Mouse (Mus musculus) left cerebral cortex, adult 18-20 months (tissue): ENCODE measurements at regions not wholly inside any gene's neighbourhood (a gene's known extent, or its start where the extent isn't known, plus 50 kb on each side); places are given as distances from the start of the nearest gene placed in this dataset.

Experiments used
- DNase-seq, 2 experiments: peaks; one replicate each; pipeline ENCODE4 v3.0.0; 2021 to 2022; ENCODE audit warnings: low spot score in 2 of 2, mixed read lengths in 1 of 2

DNA sequence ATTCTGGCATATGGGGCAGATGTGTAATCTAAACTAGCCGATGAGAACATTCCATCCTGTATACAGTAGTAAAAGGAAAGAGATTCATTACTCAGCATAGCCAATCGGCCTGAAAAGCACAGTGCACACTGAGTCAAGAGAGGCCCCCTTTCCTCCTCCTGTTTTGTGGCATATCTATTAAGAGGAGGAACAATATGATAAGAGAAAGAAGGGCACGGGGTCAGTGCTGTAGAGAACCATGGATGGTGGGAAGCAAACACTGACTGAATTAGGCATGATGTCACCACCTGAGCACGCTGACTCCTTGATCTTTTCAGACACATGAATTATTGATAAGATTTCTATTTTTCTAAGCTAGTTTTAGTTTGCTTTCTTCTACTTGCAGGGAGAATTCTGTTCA, 554.5 kb upstream of the Adamts9 start:
- DNase-seq: no peak

DNA sequence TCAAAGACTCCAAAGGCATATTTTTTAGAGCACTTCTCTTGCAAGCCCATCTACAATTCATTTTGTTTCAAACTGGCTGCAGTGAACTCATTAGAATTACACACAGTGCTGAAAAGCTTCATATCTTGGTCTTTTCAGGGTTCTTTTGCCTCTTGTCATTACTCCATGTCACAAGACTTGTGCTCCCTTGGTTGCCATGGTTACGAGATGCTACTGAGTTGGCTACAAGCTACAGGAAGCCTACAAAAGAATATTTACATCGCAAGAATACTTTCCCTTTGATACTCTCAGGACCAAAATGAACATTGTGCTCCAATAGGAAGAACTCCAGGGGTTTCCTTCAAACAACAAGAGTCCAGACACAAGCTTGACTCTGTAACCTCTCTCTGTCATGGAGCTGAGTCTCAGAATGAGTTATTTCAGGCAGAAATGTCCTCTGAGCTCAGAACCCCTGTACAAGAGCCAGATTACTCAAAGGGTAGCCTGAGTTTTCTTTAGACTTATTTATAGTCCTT, 545.2 kb upstream of the Adamts9 start:
- no peak for DNase-seq

DNA sequence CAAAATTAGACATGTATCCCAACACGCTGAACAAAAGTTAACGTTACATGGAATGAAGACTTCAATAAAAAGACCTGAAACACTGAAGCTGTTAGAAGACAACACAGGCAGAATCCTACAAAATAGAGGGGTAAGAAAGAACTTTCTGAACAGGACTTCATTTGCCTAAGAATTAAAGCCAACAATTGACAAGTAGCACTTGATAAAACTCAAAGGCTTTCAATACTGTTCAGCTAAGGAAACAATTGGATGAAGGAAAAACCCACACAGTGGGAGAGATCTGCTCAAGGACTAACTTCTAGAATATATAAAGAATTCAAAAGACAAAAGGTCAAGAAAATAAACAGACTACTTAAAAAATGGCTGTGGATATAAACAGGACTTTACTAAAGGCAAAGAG, 535.2 kb upstream of the Adamts9 start:
- no peak for DNase-seq

DNA sequence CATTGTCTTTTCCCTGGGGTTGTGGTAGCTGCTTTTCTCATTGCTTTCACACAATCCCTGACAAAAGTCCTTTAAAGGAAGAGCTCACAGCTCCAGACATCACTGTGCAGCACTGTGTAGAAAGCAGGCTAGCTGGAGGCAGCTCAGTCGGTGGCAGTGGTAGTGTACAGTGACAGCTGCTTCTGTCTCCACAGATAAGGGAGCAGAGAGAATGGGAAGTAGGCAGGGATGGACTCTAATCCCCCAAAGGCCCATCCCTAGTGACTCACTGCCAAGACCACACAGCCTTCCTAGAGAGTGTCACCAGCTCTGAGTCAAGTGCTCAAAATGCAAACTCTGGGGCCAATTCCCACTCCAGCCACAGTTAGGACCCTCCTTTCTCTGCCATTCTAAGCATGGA, 531.7 kb upstream of the Adamts9 start:
- no peak for DNase-seq

DNA sequence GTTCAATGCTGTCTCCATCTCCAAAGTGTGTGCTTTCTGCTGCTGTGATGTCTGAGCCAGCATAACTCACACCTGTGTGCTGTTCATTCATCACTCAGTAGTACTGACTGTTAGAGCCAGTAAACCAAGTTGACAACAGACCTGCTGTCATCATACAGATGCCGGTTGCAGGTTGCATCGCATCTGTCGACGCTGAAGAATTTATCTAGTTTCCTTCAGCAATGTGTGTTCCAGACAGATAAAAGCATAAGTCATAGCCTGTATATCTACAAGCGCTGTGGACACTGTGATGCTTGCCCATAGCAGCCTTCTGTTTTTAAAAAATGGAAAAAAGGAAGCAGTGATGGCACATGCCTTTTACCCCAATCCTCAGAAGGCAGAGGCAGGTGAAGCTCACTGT, 524.6 kb upstream of the Adamts9 start:
- DNase-seq: no peak

DNA sequence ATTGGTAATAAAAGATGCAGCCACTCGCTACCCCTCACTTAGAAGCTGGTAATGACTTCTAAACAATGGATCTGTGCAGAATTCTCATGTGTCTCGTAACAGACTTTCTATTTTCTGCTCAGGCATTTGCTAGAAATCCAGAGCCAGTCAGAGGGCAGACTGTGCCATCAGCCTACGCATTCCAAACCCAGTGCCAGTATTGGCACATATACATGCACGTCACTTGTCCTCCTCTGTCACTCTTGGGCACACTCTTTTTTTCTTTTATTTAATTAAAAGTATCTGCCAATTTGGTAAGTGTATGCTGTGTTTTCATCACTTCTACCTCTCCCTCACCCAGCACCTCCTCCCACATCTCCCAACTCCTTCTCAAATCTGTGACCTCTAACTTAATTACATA, 519.6 kb upstream of the Adamts9 start:
- DNase-seq: no peak

DNA sequence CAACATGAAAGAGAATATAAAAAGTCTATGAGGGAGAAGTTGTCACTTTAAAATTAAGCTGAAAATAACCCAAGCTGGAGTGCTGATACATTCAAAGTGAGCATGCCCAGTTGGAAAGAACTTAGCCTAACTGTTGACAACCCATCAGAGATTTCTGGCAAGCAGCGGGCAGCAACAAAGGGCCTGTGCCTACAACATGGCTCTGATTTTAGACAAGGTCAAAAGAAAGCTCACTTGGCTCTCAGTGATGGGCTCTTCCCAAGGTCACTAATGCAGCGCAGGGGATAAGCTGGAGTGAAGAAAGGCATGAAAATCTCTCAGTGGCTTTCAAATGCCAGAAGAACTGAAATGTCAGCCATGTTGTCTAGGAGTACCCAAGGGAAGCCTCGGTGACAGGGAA, 518.1 kb upstream of the Adamts9 start:
- no peak for DNase-seq

DNA sequence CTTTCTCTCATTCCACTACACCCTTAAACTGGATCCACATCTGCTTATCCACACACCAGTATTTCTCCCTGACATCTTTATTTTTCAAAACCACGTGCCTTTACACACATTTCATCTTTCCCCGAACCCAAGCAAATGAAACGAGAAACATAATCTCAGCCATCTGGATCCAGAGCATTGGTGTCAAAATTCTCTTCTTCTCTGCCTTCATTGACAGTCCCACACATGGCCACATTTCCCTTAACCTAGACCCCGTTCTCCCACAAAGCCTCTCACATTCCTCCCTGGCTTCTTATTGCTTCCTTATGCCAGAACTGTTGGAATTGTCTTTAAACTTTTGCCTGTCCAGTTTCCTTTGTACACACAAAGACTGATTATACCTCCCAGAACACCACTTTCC, 514.3 kb upstream of the Adamts9 start:
- DNase-seq: no peak

DNA sequence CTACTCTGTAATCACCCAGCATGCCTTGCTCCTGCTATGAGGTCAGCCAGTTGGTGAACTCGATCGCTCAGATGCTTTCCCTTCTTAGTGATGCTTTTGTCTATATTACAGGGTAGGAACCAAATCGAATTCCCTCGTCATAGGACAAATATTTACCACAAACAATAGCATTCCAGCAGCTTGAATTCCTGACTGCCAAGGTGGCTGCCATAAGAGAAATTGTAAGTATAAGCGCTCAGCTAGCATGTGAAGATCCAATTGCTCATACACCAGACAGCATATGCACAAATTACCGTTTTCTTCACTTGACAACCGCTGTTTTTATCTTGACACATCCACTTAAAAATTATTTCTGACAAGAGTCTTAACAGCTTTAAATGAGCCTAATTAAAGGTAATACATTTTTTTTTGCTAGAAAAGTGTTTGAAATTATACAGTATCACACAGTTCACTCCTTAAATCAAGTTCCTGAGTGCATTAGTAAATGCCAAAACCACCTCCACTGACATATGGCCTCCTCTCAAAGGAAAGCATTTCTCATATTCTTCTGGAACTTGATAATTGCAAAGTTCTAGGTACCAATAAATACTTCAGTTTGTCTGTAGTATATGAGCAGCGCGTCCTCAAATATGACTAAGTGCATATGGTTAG, 513.2 kb upstream of the Adamts9 start:
- no peak for DNase-seq

DNA sequence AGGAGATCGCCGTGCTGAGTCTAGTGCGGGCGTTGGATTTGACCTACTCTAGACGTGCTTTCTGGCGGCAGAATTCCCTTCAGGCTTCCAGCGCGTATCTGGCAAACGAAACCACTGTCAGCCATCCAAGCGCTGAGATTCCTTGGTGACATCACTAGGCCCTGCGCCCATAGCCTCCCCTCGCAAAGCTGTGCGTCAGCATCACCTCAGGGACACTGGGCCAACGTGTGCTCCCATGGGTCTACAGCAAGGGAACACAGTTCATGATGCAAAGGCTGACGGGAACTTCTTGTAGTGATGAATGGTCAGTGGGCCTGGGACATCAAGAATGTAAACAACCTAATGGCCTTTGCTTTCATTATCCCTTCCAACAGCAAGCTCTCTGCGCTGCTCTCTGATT, 502.3 kb upstream of the Adamts9 start:
- DNase-seq: no peak

DNA sequence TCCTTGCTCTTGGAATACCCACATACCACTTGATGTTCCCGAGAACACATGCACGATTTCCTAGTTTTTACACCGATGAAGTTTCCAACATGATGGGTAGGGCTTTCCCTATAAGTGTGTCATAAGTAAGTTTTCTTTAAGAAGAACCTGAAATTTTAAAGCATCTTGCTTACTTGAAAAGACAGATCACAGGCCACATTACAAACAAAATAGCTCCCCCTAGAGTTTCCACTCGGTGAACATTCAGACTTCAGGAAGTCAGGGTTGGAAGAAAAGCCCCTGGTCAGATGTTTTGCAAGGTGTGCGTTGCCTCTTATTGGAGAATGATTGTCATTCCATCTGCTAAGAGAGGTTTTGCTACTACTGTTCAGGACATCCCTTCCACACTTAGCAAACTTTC, 501.8 kb upstream of the Adamts9 start:
- peak in 1 of 2 experiments; percentile 10 for DNase-seq

DNA sequence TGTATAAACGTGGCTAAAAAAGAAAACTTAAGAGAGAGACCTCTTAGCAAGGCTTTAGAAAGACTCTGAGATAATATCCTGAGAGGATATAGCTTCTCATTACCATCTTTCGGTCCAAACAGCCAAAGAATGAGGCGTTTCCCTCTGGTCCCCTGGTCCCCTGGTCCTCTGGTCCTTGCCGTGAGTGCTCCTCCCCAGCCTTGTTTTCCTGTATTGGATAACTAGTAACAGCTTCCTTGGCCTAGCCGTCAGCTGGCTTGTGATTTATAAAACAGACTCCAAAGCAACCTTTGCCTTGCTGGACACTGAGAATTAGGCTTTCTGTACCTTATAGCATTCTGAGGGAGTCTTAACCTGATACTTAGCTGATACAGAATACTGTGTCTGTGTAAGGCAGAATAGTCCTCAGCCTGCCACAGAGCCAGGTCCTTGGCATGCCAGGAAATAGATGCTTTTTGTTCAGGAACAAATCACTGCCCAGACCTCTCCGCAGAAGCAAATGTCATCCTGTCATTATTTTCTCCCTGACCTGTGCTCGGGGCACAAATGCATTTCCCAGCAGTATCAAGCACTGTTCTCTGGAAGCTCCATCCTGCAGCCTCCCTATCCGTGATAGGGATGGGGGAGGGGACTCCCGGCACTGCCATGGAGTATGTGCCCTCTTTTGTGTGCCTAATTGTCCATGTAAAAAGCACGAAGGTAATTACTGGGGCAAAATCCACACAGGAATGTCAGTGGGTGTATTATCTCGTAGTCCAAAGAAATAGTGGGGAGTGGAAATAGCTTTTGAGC, 500.7 kb upstream of the Adamts9 start:
- DNase-seq: no peak

DNA sequence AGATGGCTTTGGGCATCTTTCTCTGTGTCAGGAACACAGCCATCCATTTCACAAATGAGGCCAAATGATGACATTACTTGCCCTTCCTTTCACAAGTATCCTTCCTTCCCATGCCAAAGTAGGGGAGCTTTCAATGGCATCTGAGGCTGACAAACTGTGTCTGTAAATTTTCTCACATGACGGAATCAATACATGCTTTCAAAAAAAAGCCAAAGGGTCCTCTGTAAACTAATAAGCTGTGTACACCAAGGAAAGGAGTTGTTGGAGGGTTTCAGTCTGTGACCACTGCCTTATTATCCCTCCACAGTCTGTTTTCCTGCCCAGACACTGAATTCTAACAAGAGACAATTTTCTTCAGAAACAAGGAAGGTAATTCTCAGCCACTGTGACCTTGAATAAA, 490.2 kb upstream of the Adamts9 start:
- no peak for DNase-seq

DNA sequence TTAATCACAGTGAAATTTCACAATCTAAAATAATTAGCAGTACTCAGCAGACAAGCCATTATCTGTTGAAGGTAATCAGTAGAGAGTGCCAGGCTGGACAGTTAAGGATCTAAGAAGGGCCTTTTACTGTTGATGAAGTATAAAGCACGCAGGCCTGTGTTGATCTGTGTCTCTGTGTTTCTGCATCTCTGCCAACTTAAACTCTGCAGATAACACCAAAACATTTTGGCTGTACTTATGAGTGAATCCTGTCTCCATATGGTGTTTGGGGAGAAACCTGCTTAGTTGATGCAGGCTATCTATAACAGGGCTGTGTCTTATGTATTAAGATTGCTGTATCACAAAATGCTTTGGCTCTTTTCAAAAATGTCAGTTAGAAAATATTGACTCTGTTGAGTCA, 482.8 kb upstream of the Adamts9 start:
- DNase-seq: no peak

DNA sequence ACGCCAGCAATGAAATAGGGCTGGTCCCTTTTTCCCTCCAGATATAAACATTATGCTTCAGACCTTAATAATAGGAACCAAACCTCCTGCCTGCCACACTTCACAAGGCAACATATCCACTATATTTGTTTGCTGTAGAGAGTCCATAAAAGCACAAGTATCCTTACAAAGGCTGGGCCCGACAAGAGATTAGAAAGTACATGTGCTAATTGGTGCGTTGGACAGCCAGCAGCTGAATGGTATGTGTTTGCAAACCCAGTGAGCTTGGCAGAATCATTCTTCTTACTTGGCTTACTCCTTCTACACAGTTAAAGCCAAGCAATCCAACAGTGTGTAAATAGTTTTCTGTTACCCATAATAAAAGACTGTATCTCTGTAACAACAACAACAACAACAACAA, 479.6 kb upstream of the Adamts9 start:
- no peak for DNase-seq

DNA sequence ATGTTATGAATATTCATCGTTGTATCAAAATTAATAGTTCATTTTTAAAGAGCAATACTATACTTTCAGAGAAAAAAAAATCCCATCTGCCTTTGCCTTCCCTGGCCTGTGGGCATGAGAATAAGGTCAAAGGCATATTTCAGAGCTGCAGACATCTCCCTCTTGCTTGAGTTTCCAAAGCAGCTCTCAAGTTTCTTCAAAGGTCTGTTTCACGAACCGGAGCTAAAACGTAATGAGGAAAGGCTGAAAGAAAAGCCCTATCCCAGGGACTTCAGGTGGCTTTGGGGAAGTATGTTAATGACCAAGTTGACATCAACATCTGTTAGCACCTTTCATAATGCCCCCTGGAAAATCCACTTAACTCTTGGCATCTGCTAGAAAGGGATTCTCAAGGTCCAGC, 479.0 kb upstream of the Adamts9 start:
- no peak for DNase-seq

DNA sequence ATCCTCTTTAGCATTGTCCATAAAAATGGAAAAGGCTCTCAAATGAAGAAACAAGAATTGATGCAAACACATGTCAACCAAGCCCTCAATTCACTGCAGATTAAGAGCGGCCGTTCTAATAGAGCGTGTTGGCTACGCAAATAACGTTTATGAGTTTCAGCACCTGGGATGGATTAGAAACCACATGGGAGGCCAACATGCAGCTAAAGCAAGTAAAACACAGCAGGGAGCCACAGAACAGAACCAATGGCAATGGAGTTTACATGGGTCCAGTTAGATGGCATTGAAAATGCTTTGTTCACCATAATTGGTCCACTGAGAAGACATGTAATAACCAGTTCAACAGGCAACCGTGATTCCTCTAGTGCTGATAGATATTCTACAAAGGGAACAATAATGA, 474.3 kb upstream of the Adamts9 start:
- no peak for DNase-seq

DNA sequence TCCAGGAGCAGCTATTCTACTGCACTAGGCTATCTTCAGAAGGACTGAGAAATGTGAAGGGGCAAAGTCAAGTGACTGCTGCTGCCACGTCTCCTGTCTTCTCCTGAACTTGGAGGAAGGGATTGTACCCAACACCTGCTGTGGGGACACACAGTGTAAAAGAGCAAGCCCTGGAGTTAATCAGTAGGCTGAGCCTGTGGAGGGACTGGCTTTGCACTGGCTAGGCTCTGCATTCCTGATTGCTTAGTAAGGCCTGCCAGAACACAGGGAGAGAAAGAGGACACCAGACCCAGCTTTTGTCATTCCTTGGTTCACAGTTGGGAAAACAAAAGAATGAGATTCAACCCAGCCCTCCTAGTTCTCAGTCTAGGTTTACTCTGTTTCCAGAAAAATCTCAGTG, 472.7 kb upstream of the Adamts9 start:
- no peak for DNase-seq

DNA sequence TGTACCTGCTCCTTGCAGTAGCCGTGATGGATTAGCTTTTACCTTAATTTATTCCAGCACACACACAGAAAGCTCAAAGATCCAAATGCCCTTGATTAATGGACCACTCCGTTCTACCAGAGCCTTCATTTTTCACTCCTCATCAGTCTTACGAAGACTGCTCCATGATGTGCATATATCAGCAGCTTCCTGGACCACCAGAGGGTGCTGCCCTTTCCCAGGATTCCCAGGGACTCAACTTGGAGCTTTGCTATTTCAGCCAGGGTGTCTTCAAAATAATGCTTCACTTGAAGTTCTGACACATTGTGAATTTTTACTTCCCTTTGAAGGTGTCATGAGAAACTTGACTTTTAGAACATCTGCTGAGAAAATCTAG, 467.8 kb upstream of the Adamts9 start:
- DNase-seq: no peak

DNA sequence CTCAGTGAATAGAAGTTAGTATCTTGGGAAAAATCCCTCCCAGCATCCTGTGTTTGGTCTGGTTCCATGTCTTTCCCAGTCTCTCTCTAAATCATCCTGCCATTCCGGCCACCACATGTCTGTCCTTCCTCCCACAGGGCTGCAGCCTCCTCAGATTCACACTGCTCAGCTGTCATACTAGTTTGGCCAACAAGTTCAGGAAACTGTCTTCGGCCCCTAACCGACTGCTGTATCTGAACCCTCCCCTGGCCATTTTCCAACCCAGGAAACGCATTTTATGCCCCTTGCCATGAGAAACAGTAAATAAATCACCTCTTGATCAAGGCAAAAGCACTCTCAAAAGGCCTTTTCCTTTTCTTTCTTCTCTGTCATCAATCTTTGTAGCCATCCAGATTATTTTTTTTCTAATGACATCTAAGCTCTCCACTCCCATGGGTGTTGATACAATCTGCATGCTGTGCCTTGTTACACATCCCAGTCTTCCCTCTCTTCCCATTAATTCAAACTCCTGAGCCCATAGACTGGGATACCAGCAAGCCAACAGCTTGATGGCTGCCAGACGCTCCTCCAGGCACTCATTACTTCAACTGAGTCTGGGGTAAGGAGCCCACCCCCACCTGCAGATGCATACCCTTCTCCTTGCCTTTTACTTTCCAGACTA, 467.3 kb upstream of the Adamts9 start:
- no peak for DNase-seq

DNA sequence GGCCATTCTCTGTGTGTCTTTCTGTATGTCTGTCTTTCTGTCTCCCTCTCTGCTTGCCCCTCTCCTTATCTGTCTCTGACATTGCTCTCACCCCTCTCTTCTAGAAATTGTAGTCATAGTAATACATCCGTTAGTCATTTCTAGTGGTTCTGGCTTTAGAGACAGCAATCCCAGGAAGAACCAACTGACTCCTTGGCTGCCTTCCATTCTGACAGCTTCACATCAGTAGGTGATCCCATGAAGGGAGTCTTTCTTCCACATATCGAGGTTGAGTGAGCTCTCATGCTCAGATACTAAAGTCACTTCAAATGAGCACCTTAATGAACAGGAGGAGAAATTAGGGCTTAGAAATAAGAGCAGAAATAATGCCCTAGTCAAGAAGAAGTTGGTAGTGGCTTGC, 455.3 kb upstream of the Adamts9 start:
- no peak for DNase-seq

DNA sequence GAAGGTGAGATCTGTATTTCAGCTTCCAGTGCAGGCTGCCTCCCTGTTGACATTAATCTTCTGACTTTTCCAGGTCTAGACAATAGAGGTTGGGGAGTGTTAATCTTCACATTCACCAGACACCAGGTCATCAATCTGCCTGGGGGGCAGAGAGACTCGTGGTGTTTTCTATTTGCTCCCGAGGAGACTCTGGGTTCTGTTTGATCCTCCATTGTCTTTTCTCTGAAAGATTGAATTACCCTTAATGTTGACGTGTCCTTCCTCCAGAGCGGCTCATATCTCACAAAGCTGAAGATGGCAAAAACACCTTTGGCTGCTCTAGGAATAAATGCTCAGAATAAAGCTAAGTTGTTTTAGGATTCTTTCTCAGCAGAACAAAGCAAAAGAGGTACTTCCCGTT, 453.8 kb upstream of the Adamts9 start:
- no peak for DNase-seq

DNA sequence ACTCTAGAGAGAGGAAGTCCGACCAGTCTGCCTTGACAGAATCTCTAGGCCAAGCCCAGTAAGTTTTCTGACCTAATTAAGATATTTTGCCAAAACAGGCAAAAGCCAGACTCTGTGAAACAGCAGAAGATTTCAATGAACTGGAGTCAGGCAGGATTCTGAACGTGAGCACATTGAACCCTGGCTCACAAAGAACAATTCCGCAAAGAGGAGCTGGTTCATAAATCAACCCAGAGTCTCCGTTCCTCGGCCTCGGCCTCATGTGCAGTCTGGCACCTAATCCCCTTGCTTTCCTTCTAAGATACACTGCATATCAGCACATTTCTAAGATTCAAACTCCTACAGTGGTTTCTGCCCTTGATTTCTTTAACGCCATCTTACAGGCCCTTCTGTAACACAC, 452.7 kb upstream of the Adamts9 start:
- DNase-seq: no peak
